Mouse (Mus musculus): ENCODE results near the gene Ndrg4. TPM values are rescaled to one million over a fixed set of nuclear protein-coding genes. Genes with fewer than 3 reads are reported as not detected.

Gene Ndrg4
- polyA plus RNA-seq, 2 experiments from 2014 or later: 0.97 TPM; not detected in 1

DNA sequence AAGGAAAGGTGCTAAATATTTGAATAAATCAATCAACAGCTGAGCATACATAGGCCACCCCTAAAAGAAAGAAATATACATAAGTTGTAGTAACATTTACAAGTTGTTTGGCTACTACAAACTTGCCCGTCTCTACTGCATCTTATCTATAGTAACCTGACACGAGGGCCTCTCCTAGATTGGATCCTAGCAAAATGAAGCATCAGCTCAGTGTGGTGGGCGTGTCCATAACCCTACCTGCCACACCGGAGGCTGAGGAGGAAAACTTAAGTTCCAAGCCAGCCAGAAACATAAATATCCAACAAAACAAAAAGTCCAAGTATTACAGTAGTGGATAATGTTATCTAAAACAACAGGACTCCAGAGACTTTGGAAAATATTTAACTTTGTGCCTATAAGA is 50.8 kb downstream of the Ndrg4 start:
- no peak for ATAC-seq

DNA sequence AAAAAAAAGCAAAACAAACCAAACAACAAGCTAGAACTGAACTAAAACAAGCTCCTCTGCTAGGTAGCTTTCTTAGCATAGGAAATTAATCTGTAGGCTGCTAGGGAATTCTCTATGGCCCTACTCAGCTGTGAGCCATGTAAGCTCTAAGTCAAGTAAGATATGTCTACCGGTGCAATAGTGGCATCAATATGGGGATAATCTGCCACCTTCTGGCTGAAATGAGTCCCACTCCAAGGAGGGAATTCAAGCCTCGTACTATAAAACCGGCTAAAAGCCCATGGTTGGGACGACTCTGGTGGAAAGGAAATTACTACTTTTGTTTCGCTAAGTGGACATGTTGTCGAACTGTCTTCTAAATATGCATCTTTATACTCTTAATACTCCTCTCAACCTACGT is 61.8 kb downstream of the Ndrg4 start:
- no peak for ATAC-seq

DNA sequence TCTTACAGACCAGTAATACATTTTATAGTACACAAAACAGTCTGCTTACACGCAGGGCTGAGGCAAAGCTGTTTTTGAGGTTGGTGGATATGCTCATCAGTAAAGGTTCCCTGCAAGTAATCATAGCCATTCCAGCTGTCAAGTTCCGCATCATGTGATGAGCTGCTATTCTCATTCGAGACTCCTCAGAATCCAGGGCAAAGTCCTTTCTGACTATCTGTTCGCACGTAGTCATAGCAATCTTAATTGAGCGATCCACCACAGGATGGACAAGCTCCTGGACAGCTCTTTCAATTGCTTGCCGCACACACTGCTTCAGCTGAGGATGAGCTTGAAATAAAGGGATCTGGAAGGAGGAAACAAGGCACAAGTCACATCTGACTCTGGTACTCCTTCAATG is 65.0 kb downstream of the Ndrg4 start:
- no peak for ATAC-seq

DNA sequence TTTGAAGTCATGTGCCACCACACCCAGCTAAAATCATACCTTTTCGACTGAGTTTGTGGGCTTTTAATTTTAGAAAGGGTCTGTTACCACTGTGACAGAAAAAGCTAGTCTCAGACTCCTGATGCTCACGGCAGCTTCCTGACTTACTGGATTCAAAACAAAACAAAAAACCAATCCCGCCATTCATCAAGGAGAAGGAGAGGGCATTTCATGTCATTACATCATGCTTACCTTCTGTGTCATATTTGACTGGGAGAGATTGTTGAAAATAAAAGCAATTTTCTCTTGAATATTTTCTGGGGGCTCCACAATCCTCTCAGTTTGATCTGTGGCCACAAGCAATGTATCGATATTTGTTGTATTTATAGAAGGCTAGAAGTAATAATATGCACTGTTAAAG is 71.2 kb downstream of the Ndrg4 start:
- ATAC-seq: no peak

DNA sequence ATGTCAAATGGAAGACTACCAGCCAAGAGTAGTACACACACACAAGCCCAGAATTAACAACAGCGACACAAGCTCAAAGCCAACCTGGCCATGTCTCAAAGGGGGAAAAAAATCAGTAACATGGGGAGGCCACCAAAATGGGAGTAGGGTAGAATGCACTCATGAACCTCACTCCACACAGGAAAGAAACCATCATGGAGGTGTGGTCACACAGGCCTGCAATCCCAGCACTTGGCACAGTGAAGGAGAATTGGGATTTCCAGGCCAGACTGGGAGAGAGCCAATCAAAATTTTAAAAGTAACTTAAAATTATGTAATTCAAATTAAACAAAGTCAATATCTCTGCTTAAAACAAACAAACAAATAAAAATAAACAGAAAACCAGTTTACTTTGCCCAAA is 75.1 kb downstream of the Ndrg4 start:
- ATAC-seq: no peak

DNA sequence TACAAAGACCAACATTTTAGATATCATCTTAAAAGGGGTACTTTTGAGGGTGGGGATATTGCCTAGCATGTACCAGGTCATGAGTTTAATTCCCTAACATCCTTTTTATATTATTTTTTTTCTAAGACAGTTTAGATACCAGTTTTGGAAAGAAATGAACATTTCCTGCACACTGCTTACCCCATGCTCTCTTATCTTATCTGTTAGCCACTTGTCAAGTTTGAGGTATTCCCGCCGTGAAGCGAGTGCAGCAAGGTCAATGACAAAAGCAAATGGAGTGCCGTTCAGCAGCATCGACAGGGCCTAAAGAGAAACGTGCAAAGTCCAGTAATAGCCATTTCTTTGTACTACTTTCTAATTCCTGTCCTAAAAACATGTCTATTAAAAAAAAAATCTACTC is 83.5 kb downstream of the Ndrg4 start:
- ATAC-seq: no peak

DNA sequence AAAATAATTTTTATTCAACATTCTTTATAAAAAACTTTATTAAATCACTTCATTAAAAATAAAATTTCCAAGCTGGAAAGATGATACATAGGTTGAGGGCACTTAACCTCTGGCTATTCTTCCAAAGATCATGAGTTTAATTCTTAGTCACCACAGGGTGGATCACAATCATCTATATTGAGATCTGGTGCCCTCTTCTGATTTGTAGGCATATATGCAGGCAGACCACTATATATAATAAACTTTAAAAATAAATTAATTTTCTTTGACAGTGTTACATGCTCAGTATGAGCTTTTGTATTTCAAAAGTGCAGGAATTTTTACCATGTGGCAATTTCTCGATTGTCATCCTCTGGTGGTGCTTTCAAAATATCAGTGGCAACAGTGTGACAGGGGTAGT is 87.4 kb downstream of the Ndrg4 start:
- no peak for ATAC-seq

Other genes with a start within 250 kb of the Ndrg4 start
- gene Cfap20, start 242.1 kb upstream of the Ndrg4 start, polyA plus RNA-seq (2017; shearing (Covaris generic)): 10 to 100 TPM; 65.2 to 66.9 TPM
- gene Csnk2a2, start 186.9 kb upstream of the Ndrg4 start, polyA plus RNA-seq (2017; shearing (Covaris generic)): 10 to 100 TPM; 13.9 to 14.2 TPM
- gene Ccdc113, start 142.9 kb upstream of the Ndrg4 start, polyA plus RNA-seq (2017; shearing (Covaris generic)): not detected
- not detected for gene Prss54, start 100.6 kb upstream of the Ndrg4 start, polyA plus RNA-seq (2017; shearing (Covaris generic))
- 10 to 100 TPM in 1 of 2 experiments, 1 to 10 TPM in 1; 7.0 to 10.1 TPM for gene Gins3, start 43.5 kb upstream of the Ndrg4 start, polyA plus RNA-seq (2017; shearing (Covaris generic))
- gene Setd6, start 38.9 kb downstream of the Ndrg4 start, polyA plus RNA-seq (2017; shearing (Covaris generic)): 10 to 100 TPM in 1 of 2 experiments, 1 to 10 TPM in 1; 6.2 to 11.7 TPM
- gene Cnot1, start 130.5 kb downstream of the Ndrg4 start, polyA plus RNA-seq (2017; shearing (Covaris generic)): 10 to 100 TPM; 87.9 to 88.0 TPM
- gene Sap18b, start 148.4 kb downstream of the Ndrg4 start, polyA plus RNA-seq (2017; shearing (Covaris generic)): 100 to 1,000 TPM; 286 to 315 TPM
- gene Slc38a7, start 176.6 kb downstream of the Ndrg4 start, polyA plus RNA-seq (2017; shearing (Covaris generic)): 1 to 10 TPM; 4.7 to 5.3 TPM
- gene Got2, start 211.6 kb downstream of the Ndrg4 start, polyA plus RNA-seq (2017; shearing (Covaris generic)): 100 to 1,000 TPM in 1 of 2 experiments, 10 to 100 TPM in 1; 66.6 to 136 TPM

Data from activated CD4-positive, CD25-positive, alpha-beta regulatory T cell, adult 4 months (primary cell).